In the genomic region with DNA sequence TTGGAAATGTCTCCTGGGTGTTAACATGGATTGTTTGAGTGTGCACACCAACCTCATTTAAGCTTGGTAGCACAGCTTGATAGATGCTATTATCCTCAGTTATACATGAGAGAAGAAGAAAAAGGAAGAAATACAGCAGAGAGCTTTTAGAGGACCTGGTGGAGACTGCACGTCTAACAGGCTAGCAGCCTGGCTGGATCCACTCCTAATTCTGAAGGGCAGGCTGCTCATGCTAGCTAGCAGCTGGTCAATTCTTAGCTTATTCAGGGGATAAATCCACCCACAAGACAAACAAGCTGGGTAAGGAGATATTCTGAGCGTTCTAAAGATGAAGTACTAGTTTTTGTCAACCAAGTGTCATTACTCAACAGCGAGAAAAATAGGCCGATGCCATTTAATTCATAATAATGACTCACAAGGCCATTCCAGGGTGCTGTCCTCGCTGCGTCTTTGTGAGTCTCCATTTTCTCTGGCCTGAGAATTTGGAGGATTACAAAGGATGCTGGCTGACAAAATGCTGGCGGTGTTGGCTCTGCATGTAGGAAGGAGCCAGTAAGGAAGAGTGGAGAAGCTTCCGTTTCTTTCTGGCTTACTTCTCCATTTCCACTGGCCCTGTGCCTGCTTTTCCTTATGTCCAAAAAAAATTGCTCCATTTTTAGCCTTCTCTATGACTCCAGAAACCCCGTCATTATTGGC, we compare ENCODE assay signal across 18 mouse cellular contexts.
DNase-seq lines count a peak whose midpoint lies in the region; ATAC-seq and TF ChIP-seq lines count a peak whose summit lies in the region.
"Had no signal": no experiment of that assay in that cellular context is flagged by ENCODE, and none has a peak within 500 bp of the region (broad histone marks: within the 10 kb centered on the region; RNA-seq: fewer than 3 reads in every experiment).

No protein-coding gene starts in this region.

- H3K27me3 ChIP-seq in lung, embryonic 14.5 days (ENCODE audit: insufficient read depth, low read length): no peaks in the 10 kb centered on the region

- H3K9ac ChIP-seq in lung, embryonic 14.5 days: no peak overlapping the region
- H3K9ac ChIP-seq: forebrain, embryonic 12.5 days; midbrain, embryonic 13.5 days; neural tube, embryonic 15.5 days had no signal

- peak; percentile 15 for DNase-seq in gastrocnemius, postnatal 10 days
- DNase-seq in gastrocnemius, postnatal 36 days: no peak
- DNase-seq in lung, embryonic 14.5 days: peak; percentile 28
- no peak for DNase-seq in lung, postnatal 25 days (ENCODE audit: low spot score)
- peak; percentile 48 to 60 for DNase-seq in adrenal gland, postnatal 36 days
- peak; percentile 22 to 46 for DNase-seq in cerebellum, postnatal 36 days
- no peak for DNase-seq in yolk sac, embryonic 10.5 days (ENCODE audit: low spot score)
- DNase-seq: kidney, adult 2 months; layer of hippocampus, adult 9-11 months; liver; lung, adult 2 months; right cerebral cortex, postnatal 4 days; thymus, postnatal 25 days had no signal

- no peaks in the 10 kb centered on the region for H3K9me3 ChIP-seq in lung, embryonic 14.5 days (ENCODE audit: low read depth, low read length)
- H3K9me3 ChIP-seq: forebrain, embryonic 12.5 days; midbrain, embryonic 13.5 days; neural tube, embryonic 15.5 days had no signal

- H3K4me3 ChIP-seq in lung, embryonic 14.5 days (ENCODE audit: low read depth, low read length): no peak overlapping the region
- H3K4me3 ChIP-seq: forebrain, embryonic 12.5 days; heart, adult 2 months; midbrain, embryonic 13.5 days; neural tube, embryonic 15.5 days had no signal

- H3K36me3 ChIP-seq in lung, embryonic 14.5 days (ENCODE audit: insufficient read depth): no peaks in the 10 kb centered on the region
- H3K36me3 ChIP-seq: forebrain, embryonic 12.5 days; midbrain, embryonic 13.5 days; neural tube, embryonic 15.5 days had no signal

- TF ChIP-seq CTCF in lung, embryonic 14.5 days (IDR thresholded peaks at IDR 0.05; ENCODE audit: low read depth): no peak

- H3K4me2 ChIP-seq in lung, embryonic 14.5 days: no peak overlapping the region
- H3K4me2 ChIP-seq: forebrain, embryonic 12.5 days; midbrain, embryonic 13.5 days; neural tube, embryonic 15.5 days had no signal

- no peak overlapping the region for H3K27ac ChIP-seq in lung, embryonic 14.5 days (ENCODE audit: low read depth)
- H3K27ac ChIP-seq: forebrain, embryonic 12.5 days; heart, adult 2 months; hindbrain, postnatal 0 days; midbrain, embryonic 13.5 days; neural tube, embryonic 15.5 days had no signal

- intact Hi-C loops in gastrocnemius, postnatal 36 days (cut with DNase I): no loop called here

- 74% methylated on average over 9 of the region's 9 CpGs for WGBS in lung, embryonic 14.5 days

- no peaks in the 10 kb centered on the region; the same call in 1 of the 2 replicates for H3K4me1 ChIP-seq in lung, embryonic 14.5 days (ENCODE audit: insufficient read depth)

- no peak for ATAC-seq in lung, embryonic 14.5 days (ENCODE audit: insufficient read depth)
- ATAC-seq: hindbrain, postnatal 0 days; midbrain, embryonic 13.5 days had no signal

Comparison
In these comparisons a context has a peak if more than half of its experiments do, and no peak if none do; other contexts are left out.
1. DNase-seq: peak in gastrocnemius, postnatal 10 days (single experiment), lung, embryonic 14.5 days (single experiment), adrenal gland, postnatal 36 days (2 of 2) and cerebellum, postnatal 36 days (2 of 2); none in gastrocnemius, postnatal 36 days (0 of 2), lung, postnatal 25 days (single experiment) and yolk sac, embryonic 10.5 days (single experiment).